Mouse (Mus musculus) lung, embryonic 15.5 days (tissue): ENCODE measurements around the gene Mlip. TPM values are rescaled to one million over a fixed set of nuclear protein-coding genes. Genes with fewer than 3 reads are reported as not detected.

Experiments used
- ATAC-seq: fragments of 200-750 bp; cut with Nextera tagmentation; 2 replicates; pipeline ENCODE4 v1.8.0; 2017; ENCODE audit warnings: moderate number of reproducible peaks, borderline replicate concordance; ENCODE audit not compliant: low FRiP score, low TSS enrichment; ENCODE audit errors: extremely low read depth
- H3K27ac ChIP-seq: fragments of 300-500 bp; sonication (generic); 2 replicates; pipeline ENCODE4 v1.5.1; 2015; ENCODE audit warnings: moderate library complexity, mild to moderate bottlenecking, inconsistent platforms
- H3K27me3 ChIP-seq: fragments of 300-500 bp; sonication (generic); 2 replicates; pipeline ENCODE4 v1.6.1; 2015; ENCODE audit warnings: inconsistent platforms
- H3K36me3 ChIP-seq: fragments of 300-500 bp; sonication (generic); 2 replicates; pipeline ENCODE4 v1.6.1; 2015; ENCODE audit warnings: inconsistent platforms
- H3K4me1 ChIP-seq: fragments of 300-500 bp; sonication (generic); 2 replicates; pipeline ENCODE4 v1.6.1; 2015; ENCODE audit warnings: inconsistent platforms
- H3K4me2 ChIP-seq: fragments of 300-500 bp; sonication (generic); 2 replicates; pipeline ENCODE4 v1.6.1; 2015; ENCODE audit warnings: inconsistent platforms, mild to moderate bottlenecking, moderate library complexity
- H3K4me3 ChIP-seq: fragments of 300-500 bp; sonication (generic); 2 replicates; pipeline ENCODE4 v1.5.1; 2015; ENCODE audit warnings: mild to moderate bottlenecking, inconsistent platforms
- H3K9ac ChIP-seq: fragments of 300-500 bp; sonication (generic); 2 replicates; pipeline ENCODE4 v1.6.1; 2015; ENCODE audit warnings: inconsistent platforms
- H3K9me3 ChIP-seq: fragments of 300-500 bp; sonication (generic); 2 replicates; pipeline ENCODE4 v1.6.1; 2016; ENCODE audit warnings: inconsistent platforms
- WGBS: fragments of 180-500 bp; shearing (Covaris S2); methylation state at CpG from one replicate; pipeline ENCODE4 v1.1.7; 2015; 5-methylcytosine and 5-hydroxymethylcytosine counted together
- polyA plus RNA-seq: library from polyadenylated mRNA; unstranded; fragments of >200 nt; fragmentation: Nextera tagmentation; extraction: Ambion mirVana; gene quantifications from 2 replicates; pipeline ENCODE4 v1.2.1, GENCODE M21; 2015

Gene Mlip
- polyA plus RNA-seq = 3.2 and 5.7 TPM in 2 replicates

DNA sequence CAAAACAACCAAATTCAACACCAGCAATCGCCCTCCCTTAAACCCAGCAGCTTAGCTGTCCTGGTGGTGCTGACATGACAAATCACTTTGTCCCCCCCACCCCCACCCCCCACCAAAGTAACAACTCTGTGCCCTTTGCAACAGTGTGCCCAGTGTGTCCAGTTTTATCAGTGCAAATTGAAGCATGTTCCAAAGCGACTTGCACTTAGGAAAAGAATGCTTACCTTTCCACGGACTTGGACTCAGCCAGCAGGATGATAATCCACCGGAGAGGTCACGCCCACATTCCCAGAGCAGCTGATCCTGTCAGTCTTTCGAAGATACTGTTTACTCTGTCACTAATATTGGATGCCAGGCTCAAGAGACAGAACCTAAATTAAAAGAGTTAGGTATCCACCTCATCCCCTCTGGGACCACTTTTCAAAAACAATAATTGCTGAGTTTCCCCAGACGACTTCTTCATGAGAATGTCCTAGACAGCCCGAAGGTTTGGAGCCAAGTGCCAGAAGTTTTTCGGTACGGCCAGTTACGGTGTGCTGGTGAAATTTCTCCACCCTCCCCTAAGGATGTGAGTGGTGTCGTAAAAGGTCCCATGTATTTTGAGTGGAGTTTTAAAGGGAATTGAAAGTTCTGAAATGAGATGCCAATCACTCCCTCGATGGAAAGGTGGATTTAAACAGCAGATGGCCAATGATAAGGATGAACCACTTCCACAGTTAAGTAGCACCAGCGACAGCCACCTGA is at the start of gene Mlip:
Mlip (minus strand) TSS at position 538 of the 744 bp plus-strand sequence.
- no peak for ATAC-seq
- H3K4me3 ChIP-seq = no peak within 1 kb of the TSS
- H3K27ac ChIP-seq = no peak within 1 kb of the TSS
- H3K36me3 ChIP-seq = no peaks in the 10 kb centered on the region
- H3K4me2 ChIP-seq = no peak within 1 kb of the TSS
- no peaks in the 10 kb centered on the region for H3K4me1 ChIP-seq
- H3K9me3 ChIP-seq = no peaks in the 10 kb centered on the region
- H3K27me3 ChIP-seq = no peaks in the 10 kb centered on the region
- 37% methylated on average over 14 of the region's 14 CpGs for WGBS
- no peak within 1 kb of the TSS for H3K9ac ChIP-seq

- WGBS = 88% methylated on average over 5 of the region's 5 CpGs
- no peaks in the 10 kb centered on the region for H3K9me3 ChIP-seq
- no peaks in the 10 kb centered on the region for H3K27me3 ChIP-seq
- no peak overlapping the region for H3K9ac ChIP-seq
- H3K4me3 ChIP-seq = no peak overlapping the region
- H3K36me3 ChIP-seq = no peaks in the 10 kb centered on the region
- H3K4me2 ChIP-seq = no peak overlapping the region
- H3K4me1 ChIP-seq = no peaks in the 10 kb centered on the region
- no peak for ATAC-seq
- H3K27ac ChIP-seq = no peak overlapping the region
These were observed 47.0 kb upstream of the Mlip start for GRCm38 (mm10) chr9:77399801-77400200.

GRCm38 (mm10) chr9:77398856-77399631 is 46.3 kb upstream of the Mlip start:
- H3K27ac ChIP-seq = no peak overlapping the region
- no peak overlapping the region for H3K4me2 ChIP-seq
- H3K9me3 ChIP-seq = no peaks in the 10 kb centered on the region
- H3K9ac ChIP-seq = no peak overlapping the region
- H3K27me3 ChIP-seq = no peaks in the 10 kb centered on the region
- H3K36me3 ChIP-seq = no peaks in the 10 kb centered on the region
- ATAC-seq = no peak
- 74% methylated on average over 13 of the region's 13 CpGs for WGBS
- H3K4me1 ChIP-seq = no peaks in the 10 kb centered on the region
- H3K4me3 ChIP-seq = no peak overlapping the region

DNA sequence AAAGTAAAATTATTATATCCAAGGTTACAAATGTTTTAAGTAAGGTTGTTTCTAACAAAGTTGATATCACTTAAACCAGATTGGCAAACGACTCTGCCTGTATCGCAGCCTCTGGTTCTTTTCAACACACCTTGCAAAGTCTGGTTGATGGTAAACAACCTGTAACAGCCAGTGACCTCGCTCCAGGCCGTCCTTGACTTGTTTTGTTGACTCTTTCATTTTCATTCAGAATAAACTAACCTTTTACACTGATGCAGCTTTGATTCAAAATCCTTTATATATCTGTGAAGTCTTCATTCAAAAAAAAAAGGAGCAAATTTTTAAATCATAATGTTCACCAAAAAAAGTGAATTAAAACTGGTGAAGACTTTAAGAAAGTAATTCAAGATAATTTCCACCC is 44.3 kb upstream of the Mlip start:
- no peak overlapping the region for H3K9ac ChIP-seq
- no peaks in the 10 kb centered on the region for H3K9me3 ChIP-seq
- H3K27me3 ChIP-seq = no peaks in the 10 kb centered on the region
- H3K4me1 ChIP-seq = no peaks in the 10 kb centered on the region
- H3K36me3 ChIP-seq = no peaks in the 10 kb centered on the region
- WGBS = 48% methylated on average over 4 of the region's 4 CpGs
- H3K27ac ChIP-seq = no peak overlapping the region
- ATAC-seq = no peak
- no peak overlapping the region for H3K4me3 ChIP-seq
- H3K4me2 ChIP-seq = no peak overlapping the region

GRCm38 (mm10) chr9:77391248-77391647 is 38.5 kb upstream of the Mlip start:
- Histone ChIP-seq H3K27ac (no peak overlapping the region), H3K4me3 (no peak overlapping the region), H3K9me3 (no peaks in the 10 kb centered on the region), H3K4me1 (no peaks in the 10 kb centered on the region), H3K4me2 (no peak overlapping the region), H3K36me3 (no peaks in the 10 kb centered on the region), H3K27me3 (no peaks in the 10 kb centered on the region), H3K9ac (no peak overlapping the region)
- 89% methylated on average over 10 of the region's 10 CpGs for WGBS
- ATAC-seq = no peak

- no peak overlapping the region for H3K9ac ChIP-seq
- H3K9me3 ChIP-seq = no peaks in the 10 kb centered on the region
- no peak overlapping the region for H3K27ac ChIP-seq
- no peak for ATAC-seq
- no peak overlapping the region for H3K4me2 ChIP-seq
- WGBS = 61% methylated on average over 8 of the region's 8 CpGs
- H3K4me3 ChIP-seq = no peak overlapping the region
- no peaks in the 10 kb centered on the region for H3K36me3 ChIP-seq
- H3K27me3 ChIP-seq = no peaks in the 10 kb centered on the region
- 0 out of 2 replicates have a peak, but pooled peaks cover 4% of the 10 kb centered on the region for H3K4me1 ChIP-seq
These were observed 36.2 kb upstream of the Mlip start for GRCm38 (mm10) chr9:77388956-77389355.

DNA sequence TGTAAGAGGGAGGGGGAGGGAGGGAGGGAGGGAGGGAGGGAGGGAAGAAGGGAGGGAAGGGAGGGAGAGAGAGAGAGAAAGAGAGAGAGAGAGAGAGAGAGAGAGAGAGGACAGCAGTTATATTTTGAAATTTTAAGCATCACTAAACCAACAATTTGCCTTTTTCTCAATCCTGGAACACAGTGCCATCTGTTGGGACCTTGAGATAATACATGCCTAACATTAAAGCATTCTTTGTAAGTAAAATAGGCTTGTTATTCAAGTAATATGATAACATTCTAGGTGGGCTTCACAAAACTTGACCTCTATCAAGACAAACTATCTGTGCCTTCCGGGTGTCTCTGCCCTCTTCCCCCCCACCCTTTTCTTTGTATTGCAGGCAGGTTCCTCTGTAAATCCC is 34.0 kb upstream of the Mlip start:
- WGBS = 0% methylated on average over 1 of the region's 1 CpGs
- peaks cover 11% of the 10 kb centered on the region; the same call in 1 of the 2 replicates for H3K4me1 ChIP-seq

GRCm38 (mm10) chr9:77385611-77386010 is 32.8 kb upstream of the Mlip start:
- WGBS = 73% methylated on average over 12 of the region's 12 CpGs
- Histone ChIP-seq H3K9me3 (no peaks in the 10 kb centered on the region), H3K4me1 (peaks cover 16% of the 10 kb centered on the region), H3K4me2 (no peak overlapping the region), H3K36me3 (no peaks in the 10 kb centered on the region), H3K4me3 (no peak overlapping the region), H3K9ac (no peak overlapping the region), H3K27me3 (no peaks in the 10 kb centered on the region), H3K27ac (no peak overlapping the region)
- ATAC-seq = no peak

More for the DNA sequence above, 34.0 kb upstream of the Mlip start:
- no peak for ATAC-seq
- H3K9me3 ChIP-seq = no peaks in the 10 kb centered on the region
- no peak overlapping the region for H3K27ac ChIP-seq
- H3K36me3 ChIP-seq = no peaks in the 10 kb centered on the region
- H3K9ac ChIP-seq = no peak overlapping the region
- H3K4me3 ChIP-seq = no peak overlapping the region
- no peaks in the 10 kb centered on the region for H3K27me3 ChIP-seq
- H3K4me2 ChIP-seq = no peak overlapping the region

DNA sequence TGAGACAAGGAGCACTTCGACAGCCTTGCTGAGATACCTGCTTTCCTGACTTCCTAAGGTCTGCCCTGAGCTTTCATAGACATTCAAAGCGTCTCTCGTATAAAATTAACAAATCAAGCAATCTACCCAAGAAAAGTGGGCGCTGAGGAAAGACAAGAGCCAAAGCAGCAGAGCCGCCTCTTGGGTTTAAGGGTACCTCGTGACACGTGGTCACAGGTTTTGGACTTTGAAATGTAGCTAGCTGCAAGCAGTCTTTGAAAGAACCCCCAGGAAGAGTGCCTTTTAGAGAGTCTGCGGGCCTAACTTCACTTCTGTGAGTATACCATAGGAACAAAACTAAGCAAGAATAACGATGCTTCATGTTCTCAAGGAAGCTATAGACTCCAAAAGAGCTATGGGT is 31.9 kb upstream of the Mlip start:
- H3K4me2 ChIP-seq = no peak overlapping the region
- no peaks in the 10 kb centered on the region for H3K27me3 ChIP-seq
- H3K9me3 ChIP-seq = no peaks in the 10 kb centered on the region
- H3K36me3 ChIP-seq = no peaks in the 10 kb centered on the region
- ATAC-seq = no peak
- no peak overlapping the region for H3K27ac ChIP-seq
- H3K4me1 ChIP-seq = peaks cover 16% of the 10 kb centered on the region
- no peak overlapping the region for H3K9ac ChIP-seq
- WGBS = 86% methylated on average over 9 of the region's 9 CpGs
- H3K4me3 ChIP-seq = no peak overlapping the region

DNA sequence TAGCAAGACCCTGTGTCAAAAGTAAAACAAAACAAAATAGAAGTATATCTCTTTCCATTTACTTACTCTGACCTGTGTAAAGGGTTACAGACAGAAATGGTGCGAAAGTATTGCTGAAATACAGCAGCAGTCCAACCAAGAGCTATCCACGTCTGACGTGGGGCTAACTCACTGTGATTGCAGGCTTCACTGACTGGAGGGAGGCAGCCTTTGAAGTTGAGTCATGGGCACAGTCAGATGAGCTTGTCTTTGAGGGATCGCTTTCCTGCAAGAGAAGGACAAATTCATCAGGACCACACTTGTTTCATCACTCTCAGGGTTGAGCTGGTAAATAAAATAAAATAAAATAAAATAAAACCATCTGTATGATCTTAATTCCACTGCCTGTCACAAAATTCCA is 31.2 kb upstream of the Mlip start:
- Histone ChIP-seq H3K4me1 (peaks cover 16% of the 10 kb centered on the region), H3K4me2 (no peak overlapping the region), H3K4me3 (no peak overlapping the region), H3K27me3 (no peaks in the 10 kb centered on the region), H3K9ac (no peak overlapping the region), H3K36me3 (no peaks in the 10 kb centered on the region), H3K9me3 (no peaks in the 10 kb centered on the region), H3K27ac (no peak overlapping the region)
- ATAC-seq = no peak
- WGBS = 70% methylated on average over 4 of the region's 4 CpGs

GRCm38 (mm10) chr9:77382514-77382913 is 29.7 kb upstream of the Mlip start:
- Histone ChIP-seq H3K4me1 (peaks cover 16% of the 10 kb centered on the region), H3K4me2 (no peak overlapping the region), H3K27ac (no peak overlapping the region), H3K9me3 (no peaks in the 10 kb centered on the region), H3K9ac (no peak overlapping the region), H3K4me3 (no peak overlapping the region), H3K27me3 (no peaks in the 10 kb centered on the region), H3K36me3 (no peaks in the 10 kb centered on the region)
- WGBS = 32% methylated on average over 3 of the region's 3 CpGs
- ATAC-seq = no peak

DNA sequence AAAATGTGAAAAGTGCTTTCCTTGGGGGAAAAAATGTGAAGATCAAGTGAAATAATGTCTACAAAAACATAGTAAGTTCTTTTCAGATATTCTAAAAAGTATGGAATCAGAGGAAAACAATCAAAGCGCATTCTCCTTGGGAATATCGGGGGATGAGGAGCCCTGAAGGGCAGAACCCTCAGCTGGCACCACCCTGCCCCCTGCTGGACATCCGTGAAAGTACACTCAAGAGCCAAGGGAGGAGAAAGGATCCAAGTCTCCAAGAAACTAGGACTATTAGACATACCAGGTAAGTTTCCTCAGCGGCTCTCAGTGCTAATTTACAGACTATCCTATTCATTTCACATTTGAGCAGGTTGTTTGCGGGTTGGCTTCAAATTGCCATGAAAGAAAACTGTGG is 28.8 kb upstream of the Mlip start:
- 5% methylated on average over 5 of the region's 5 CpGs for WGBS
- Histone ChIP-seq H3K27me3 (no peaks in the 10 kb centered on the region), H3K4me1 (peaks cover 16% of the 10 kb centered on the region), H3K9ac (no peak overlapping the region), H3K4me3 (no peak overlapping the region), H3K4me2 (no peak overlapping the region), H3K27ac (no peak overlapping the region), H3K36me3 (no peaks in the 10 kb centered on the region), H3K9me3 (no peaks in the 10 kb centered on the region)
- ATAC-seq = no peak
